Mouse (Mus musculus) heart, postnatal 14 days (tissue): ENCODE results near the gene Themis2. TPM values are rescaled to one million over a fixed set of nuclear protein-coding genes. Genes with fewer than 3 reads are reported as not detected.
"Not testable (repeated sequence)": the region's sequence is repeated elsewhere in the genome, so short reads cannot be mapped to it uniquely, and the experiment has no call there.

Experiments
- DNase-seq, 2 experiments: peaks; one replicate each; pipeline ENCODE4 v3.0.0; 2021 to 2022
- intact Hi-C: fragments of 180-260 bp; cut with DNase I; formaldehyde crosslinking; loops from one replicate; pipeline ENCODE4 v1.15.1; 2025
- total RNA-seq, 2 experiments: library from RNA; stranded (reverse); gene quantifications; 2 replicates each; pipeline ENCODE4 v1.2.3; 2021

The Themis2 gene
- total RNA-seq, 2 experiments from 2014 or later, result 1.5 to 1.8 TPM

GRCm38 (mm10) chr4:132760296-132760695, 35.9 kb downstream of the Themis2 start:
- no peak for DNase-seq
- intact Hi-C loops, result no loop called here

GRCm38 (mm10) chr4:132757633-132758351, 38.4 kb downstream of the Themis2 start:
- no peak for DNase-seq
- intact Hi-C loops, result no loop called here

- DNase-seq, result peak; percentile 71 to 78
- intact Hi-C loops, result no loop called here
These were observed 39.2 kb downstream of the Themis2 start, which contains the start of gene Smpdl3b for GRCm38 (mm10) chr4:132756974-132757373. Gene Smpdl3b, minus strand, starts transcription at chr4:132757252.

- no peak for DNase-seq
- intact Hi-C loops, result no loop called here
These were observed 43.2 kb downstream of the Themis2 start for GRCm38 (mm10) chr4:132752992-132753391.

- no peak for DNase-seq
- intact Hi-C loops, result no loop called here
These were observed 46.8 kb downstream of the Themis2 start for GRCm38 (mm10) chr4:132749258-132749982.

GRCm38 (mm10) chr4:132748778-132749177, 47.4 kb downstream of the Themis2 start:
- DNase-seq, result no peak
- intact Hi-C loops, result no loop called here

GRCm38 (mm10) chr4:132747664-132748259, 48.4 kb downstream of the Themis2 start:
- peak; percentile 43 to 52 for DNase-seq
- intact Hi-C loops, result no loop called here

- DNase-seq, result no peak
- intact Hi-C loops, result no loop called here
These were observed 49.2 kb downstream of the Themis2 start for GRCm38 (mm10) chr4:132746911-132747517.

GRCm38 (mm10) chr4:132743992-132744911, 51.9 kb downstream of the Themis2 start:
- DNase-seq, result peak in 1 of 2 experiments; percentile 28
- intact Hi-C loops, result no loop called here

GRCm38 (mm10) chr4:132741491-132741890, 54.7 kb downstream of the Themis2 start:
- intact Hi-C loops, result no loop called here
- no peak for DNase-seq

- DNase-seq, intact Hi-C loops: not testable (repeated sequence)
These were observed 59.0 kb downstream of the Themis2 start for GRCm38 (mm10) chr4:132737154-132737553.

GRCm38 (mm10) chr4:132735894-132736293, 60.3 kb downstream of the Themis2 start:
- intact Hi-C loops, result no loop called here
- DNase-seq, result no peak

- DNase-seq, result no peak
- intact Hi-C loops, result no loop called here
These were observed 60.8 kb downstream of the Themis2 start for GRCm38 (mm10) chr4:132735389-132735788.

- intact Hi-C loops, result no loop called here
- DNase-seq, result no peak
These were observed 61.4 kb downstream of the Themis2 start for GRCm38 (mm10) chr4:132734766-132735165.

- no peak for DNase-seq
- intact Hi-C loops, result no loop called here
These were observed 63.0 kb downstream of the Themis2 start for GRCm38 (mm10) chr4:132733071-132733770.

- intact Hi-C loops, result no loop called here
- peak; percentile 94 to 95 for DNase-seq
These were observed 64.0 kb downstream of the Themis2 start, which contains the start of gene Xkr8 for GRCm38 (mm10) chr4:132732148-132732684. Gene Xkr8, minus strand, starts transcription at chr4:132732546.
